Mouse (Mus musculus): ENCODE results near the gene Srsf4. TPM values are rescaled to one million over a fixed set of nuclear protein-coding genes. Genes with fewer than 3 reads are reported as not detected.

The Srsf4 gene
- polyA plus RNA-seq, 1 experiment from 2014 or later, result 139 TPM

GRCm38 (mm10) chr4:131843290-131843743, 30.1 kb upstream of the Srsf4 start, which contains the start of gene Mecr:
TSS of gene Mecr (plus strand) at chr4:131843470.
- Histone ChIP-seq H3K36me3 (no peaks in the 10 kb centered on the region), H3K27me3 (ENCODE audit: insufficient read depth, poor library complexity, severe bottlenecking) (peaks cover 30% of the 10 kb centered on the region), H3K27ac (peak within 1 kb of the TSS; percentile 82), H3K4me3 (peak within 1 kb of the TSS; percentile 91), H3K9me3 (no peaks in the 10 kb centered on the region), H3K4me1 (replicated peaks) (peaks cover 51% of the 10 kb centered on the region)
- 0% methylated on average over 37 of the region's 37 CpGs for WGBS
- peak; percentile 93 for DNase-seq (ENCODE audit: low spot score)

GRCm38 (mm10) chr4:131845991-131846778, 27.2 kb upstream of the Srsf4 start:
- no peaks in the 10 kb centered on the region for H3K9me3 ChIP-seq
- H3K36me3 ChIP-seq, result no peaks in the 10 kb centered on the region
- H3K27me3 ChIP-seq (ENCODE audit: insufficient read depth, poor library complexity, severe bottlenecking), result peaks cover 2% of the 10 kb centered on the region; the same call in 1 of the 2 replicates
- peak overlapping the region; percentile 78; the same call in 1 of the 2 replicates for H3K27ac ChIP-seq
- no peak for DNase-seq (ENCODE audit: low spot score)
- H3K4me1 ChIP-seq (replicated peaks), result peaks cover 68% of the 10 kb centered on the region
- no peak overlapping the region for H3K4me3 ChIP-seq
- 84% methylated on average over 8 of the region's 8 CpGs for WGBS

DNA sequence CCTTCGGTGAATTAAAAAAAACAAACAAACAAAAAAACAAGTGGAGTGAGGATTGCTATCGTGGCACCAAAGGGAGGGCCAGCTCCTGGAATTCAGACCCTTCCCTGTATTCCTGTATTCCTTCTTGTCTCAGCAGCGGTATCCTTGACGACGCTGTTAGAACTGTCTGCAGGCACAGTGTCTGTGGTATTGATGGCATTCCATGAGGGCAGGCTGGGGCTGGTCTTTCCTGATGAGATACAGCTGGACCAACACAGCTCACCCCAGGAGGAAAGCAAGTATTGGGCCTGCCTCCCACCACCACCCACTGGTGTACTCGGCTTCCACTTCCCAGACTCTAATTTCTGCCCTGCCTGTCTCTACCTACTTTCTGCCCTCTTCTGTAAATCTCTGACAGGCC, 25.3 kb upstream of the Srsf4 start:
- peak; percentile 57 for DNase-seq (ENCODE audit: low spot score)
- Histone ChIP-seq H3K27me3 (ENCODE audit: insufficient read depth, poor library complexity, severe bottlenecking) (no peaks in the 10 kb centered on the region), H3K36me3 (no peaks in the 10 kb centered on the region), H3K4me1 (replicated peaks) (peaks cover 63% of the 10 kb centered on the region), H3K9me3 (no peaks in the 10 kb centered on the region), H3K4me3 (no peak overlapping the region), H3K27ac (peak overlapping the region; percentile 78)
- 66% methylated on average over 6 of the region's 6 CpGs for WGBS

DNA sequence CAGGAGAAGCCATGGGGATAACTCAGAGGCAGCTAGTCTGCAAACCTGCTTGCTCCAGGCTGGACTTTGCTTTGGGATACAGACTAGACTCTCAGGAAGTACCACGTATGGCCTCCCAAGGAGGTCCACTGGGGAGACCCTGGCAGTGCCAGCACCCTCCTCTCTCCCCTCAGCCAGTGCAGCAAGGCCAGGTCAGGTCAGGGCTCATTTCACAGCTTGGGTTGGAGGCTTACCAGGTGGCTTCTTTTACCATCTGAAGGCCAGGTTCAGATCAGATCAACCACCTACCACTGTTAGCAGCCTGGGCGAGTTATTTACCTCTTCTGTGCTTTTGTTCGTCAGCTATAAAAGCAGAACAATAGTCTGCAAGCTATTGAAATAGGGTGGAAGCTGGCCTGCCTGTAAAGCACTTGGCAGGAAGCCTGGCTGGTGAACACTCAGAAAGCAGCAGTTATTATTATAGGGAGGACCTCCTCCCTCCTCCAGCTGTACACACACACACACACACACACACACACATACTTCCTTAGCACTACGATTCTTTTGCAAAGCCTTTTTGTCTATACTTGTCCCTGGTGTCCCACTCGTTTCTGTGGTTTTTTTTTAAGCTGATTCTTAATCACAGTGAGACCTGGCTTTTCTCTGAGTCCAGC, 23.3 kb upstream of the Srsf4 start:
- no peaks in the 10 kb centered on the region for H3K36me3 ChIP-seq
- peaks cover 44% of the 10 kb centered on the region for H3K4me1 ChIP-seq (replicated peaks)

GRCm38 (mm10) chr4:131854950-131855349, 18.5 kb upstream of the Srsf4 start:
- Histone ChIP-seq H3K9me3 (no peaks in the 10 kb centered on the region), H3K27me3 (ENCODE audit: insufficient read depth, poor library complexity, severe bottlenecking) (no peaks in the 10 kb centered on the region), H3K4me1 (replicated peaks) (peaks cover 7% of the 10 kb centered on the region; the same call in 1 of the 2 replicates), H3K27ac (no peak overlapping the region), H3K36me3 (peaks cover 31% of the 10 kb centered on the region), H3K4me3 (no peak overlapping the region)
- DNase-seq (ENCODE audit: low spot score), result no peak
- WGBS, result 87% methylated on average over 5 of the region's 5 CpGs

More for the DNA sequence above, 23.3 kb upstream of the Srsf4 start:
- Histone ChIP-seq H3K27me3 (ENCODE audit: insufficient read depth, poor library complexity, severe bottlenecking) (no peaks in the 10 kb centered on the region), H3K27ac (peak overlapping the region; percentile 70; the same call in 1 of the 2 replicates), H3K4me3 (no peak overlapping the region), H3K9me3 (no peaks in the 10 kb centered on the region)
- 52% methylated on average over 5 of the region's 5 CpGs for WGBS
- DNase-seq (ENCODE audit: low spot score), result no peak

- WGBS, result 52% methylated on average over 15 of the region's 15 CpGs
- no peaks in the 10 kb centered on the region for H3K9me3 ChIP-seq
- H3K27me3 ChIP-seq (ENCODE audit: insufficient read depth, poor library complexity, severe bottlenecking), result no peaks in the 10 kb centered on the region
- H3K27ac ChIP-seq, result no peak overlapping the region
- peak; percentile 82 for DNase-seq (ENCODE audit: low spot score)
- no peak overlapping the region for H3K4me3 ChIP-seq
- peaks cover 77% of the 10 kb centered on the region for H3K36me3 ChIP-seq
- H3K4me1 ChIP-seq (replicated peaks), result 0 out of 2 replicates have a peak, but pooled peaks cover 7% of the 10 kb centered on the region
Observed at GRCm38 (mm10) chr4:131860492-131861340, 12.7 kb upstream of the Srsf4 start.

GRCm38 (mm10) chr4:131861341-131861739, 12.1 kb upstream of the Srsf4 start:
- H3K27me3 ChIP-seq (ENCODE audit: insufficient read depth, poor library complexity, severe bottlenecking), result no peaks in the 10 kb centered on the region
- no peaks in the 10 kb centered on the region for H3K9me3 ChIP-seq
- H3K27ac ChIP-seq, result no peak overlapping the region
- 0 out of 2 replicates have a peak, but pooled peaks cover 7% of the 10 kb centered on the region for H3K4me1 ChIP-seq (replicated peaks)
- H3K4me3 ChIP-seq, result no peak overlapping the region
- H3K36me3 ChIP-seq, result peaks cover 80% of the 10 kb centered on the region
- DNase-seq (ENCODE audit: low spot score), result no peak
- WGBS, result 92% methylated on average over 4 of the region's 4 CpGs

GRCm38 (mm10) chr4:131872672-131873292, 635 bp upstream of the Srsf4 start:
- Histone ChIP-seq H3K4me3 (peak overlapping the region; percentile 95), H3K36me3 (peaks cover 5% of the 10 kb centered on the region), H3K4me1 (replicated peaks) (peaks cover 33% of the 10 kb centered on the region), H3K27me3 (ENCODE audit: insufficient read depth, poor library complexity, severe bottlenecking) (no peaks in the 10 kb centered on the region), H3K27ac (peak overlapping the region; percentile 100), H3K9me3 (no peaks in the 10 kb centered on the region)
- 12% methylated on average over 11 of the region's 11 CpGs for WGBS
- DNase-seq (ENCODE audit: low spot score), result peak; percentile 11

- Histone ChIP-seq H3K4me1 (replicated peaks) (peaks cover 40% of the 10 kb centered on the region), H3K27me3 (ENCODE audit: insufficient read depth, poor library complexity, severe bottlenecking) (no peaks in the 10 kb centered on the region), H3K4me3 (peak overlapping the region; percentile 95), H3K9me3 (no peaks in the 10 kb centered on the region), H3K27ac (peak overlapping the region; percentile 100), H3K36me3 (0 out of 2 replicates have a peak, but pooled peaks cover 4% of the 10 kb centered on the region)
- under 1% methylated on average over 20 of the region's 20 CpGs for WGBS
- DNase-seq (ENCODE audit: low spot score), result no peak
Observed at GRCm38 (mm10) chr4:131874169-131874536, 736 bp downstream of the Srsf4 start.

GRCm38 (mm10) chr4:131874567-131874966, 1.1 kb downstream of the Srsf4 start:
- 6% methylated on average over 11 of the region's 11 CpGs for WGBS
- no peak for DNase-seq (ENCODE audit: low spot score)
- Histone ChIP-seq H3K36me3 (0 out of 2 replicates have a peak, but pooled peaks cover 4% of the 10 kb centered on the region), H3K4me1 (replicated peaks) (peaks cover 42% of the 10 kb centered on the region), H3K27me3 (ENCODE audit: insufficient read depth, poor library complexity, severe bottlenecking) (no peaks in the 10 kb centered on the region), H3K9me3 (no peaks in the 10 kb centered on the region), H3K27ac (peak overlapping the region; percentile 100), H3K4me3 (peak overlapping the region; percentile 95)

- Histone ChIP-seq H3K27ac (peak overlapping the region; percentile 100; the same call in 1 of the 2 replicates), H3K4me1 (replicated peaks) (peaks cover 49% of the 10 kb centered on the region), H3K27me3 (ENCODE audit: insufficient read depth, poor library complexity, severe bottlenecking) (no peaks in the 10 kb centered on the region), H3K36me3 (0 out of 2 replicates have a peak, but pooled peaks cover 4% of the 10 kb centered on the region), H3K4me3 (peak overlapping the region; percentile 95), H3K9me3 (no peaks in the 10 kb centered on the region)
- no peak for DNase-seq (ENCODE audit: low spot score)
- WGBS, result 52% methylated on average over 3 of the region's 3 CpGs
Observed at GRCm38 (mm10) chr4:131875242-131875641, 1.8 kb downstream of the Srsf4 start.

GRCm38 (mm10) chr4:131876836-131877235, 3.4 kb downstream of the Srsf4 start:
- no peak for DNase-seq (ENCODE audit: low spot score)
- peaks cover 55% of the 10 kb centered on the region for H3K4me1 ChIP-seq (replicated peaks)
- 0 out of 2 replicates have a peak, but pooled peaks cover 4% of the 10 kb centered on the region for H3K36me3 ChIP-seq
- no peaks in the 10 kb centered on the region for H3K9me3 ChIP-seq
- no peaks in the 10 kb centered on the region for H3K27me3 ChIP-seq (ENCODE audit: insufficient read depth, poor library complexity, severe bottlenecking)
- 0 out of 2 replicates have a peak overlapping the region, but pooled peaks have one; percentile 95 for H3K4me3 ChIP-seq
- 78% methylated on average over 2 of the region's 2 CpGs for WGBS
- H3K27ac ChIP-seq, result 0 out of 2 replicates have a peak overlapping the region, but pooled peaks have one; percentile 9

Measured in hindbrain, embryonic 10.5 days (tissue).